Mouse (Mus musculus): ENCODE results near the gene Cav1.
A peak's percentile ranks its signal among the peaks of the same experiment; 100 is the strongest.

Gene Cav1

DNA sequence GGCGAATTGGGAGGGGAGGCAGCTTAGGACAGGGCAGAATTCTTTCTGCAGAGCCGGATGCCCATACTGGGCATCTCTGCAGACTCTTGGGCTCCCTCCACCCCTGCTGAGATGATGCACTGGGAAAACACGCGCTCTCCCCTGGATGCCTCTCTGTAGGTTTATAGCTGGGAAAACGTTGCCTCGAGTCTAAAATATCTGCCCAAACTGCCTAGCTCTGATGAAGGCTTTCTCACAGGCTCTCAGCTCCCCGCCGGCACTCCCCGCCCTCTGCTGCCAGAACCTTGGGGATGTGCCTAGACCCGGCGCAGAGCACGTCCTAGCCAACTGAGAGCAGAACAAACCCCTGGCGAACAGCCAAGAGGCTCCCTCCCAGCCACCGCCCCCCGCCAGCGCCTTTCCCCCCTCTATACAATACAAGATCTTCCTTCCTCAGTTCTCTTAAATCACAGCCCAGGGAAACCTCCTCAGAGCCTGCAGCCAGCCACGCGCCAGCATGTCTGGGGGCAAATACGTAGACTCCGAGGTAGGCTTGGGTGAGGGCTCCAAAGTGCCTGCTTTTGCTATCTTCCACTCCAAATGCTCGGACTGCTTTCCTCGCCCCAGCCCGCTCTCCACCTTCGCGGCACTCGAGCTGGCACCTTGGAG is at the start of gene Cav1:
TSS of gene Cav1 (plus strand) at position 382 of the 648 bp plus-strand sequence.
- DNase-seq (ENCODE audit: low read depth): peak; percentile 87

DNA sequence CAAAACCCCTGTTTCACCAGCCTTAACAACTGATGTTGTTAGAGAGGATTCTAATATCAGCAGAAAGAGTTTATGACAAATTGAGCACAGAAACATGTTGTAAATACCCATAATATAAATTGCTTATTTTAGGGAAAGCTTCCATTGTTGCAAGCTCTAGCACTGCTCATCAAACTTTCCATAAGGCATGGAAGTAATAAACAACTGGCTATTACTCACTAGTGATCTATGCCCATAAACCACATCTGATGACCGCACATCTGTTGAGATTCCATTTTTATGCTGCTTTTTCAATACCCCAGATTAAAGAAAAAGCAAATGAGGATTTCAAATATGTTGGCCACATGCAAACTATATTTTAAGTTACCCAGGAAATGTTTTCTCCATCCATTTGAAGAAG is 48.0 kb upstream of the Cav1 start:
- DNase-seq (ENCODE audit: low read depth): no peak

DNA sequence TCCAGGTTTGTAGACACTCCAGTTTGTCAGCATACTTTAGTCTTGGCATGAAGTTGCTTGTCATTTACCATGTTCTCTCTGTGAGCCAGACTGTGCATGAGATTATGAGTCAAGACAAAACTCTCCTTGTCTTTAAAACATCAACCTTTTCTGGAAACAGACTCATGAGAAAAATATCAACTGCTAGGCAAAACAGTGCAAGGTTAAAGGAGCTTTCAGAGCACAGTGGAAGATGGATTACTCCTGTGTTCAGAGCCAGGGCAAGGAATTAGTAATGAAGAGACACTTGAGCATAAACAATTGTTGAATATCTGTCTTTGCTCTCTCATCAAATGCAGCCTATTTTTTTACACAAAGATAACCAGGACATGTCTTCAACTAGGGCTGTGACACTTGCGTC is 47.2 kb upstream of the Cav1 start:
- peak; percentile 69 for DNase-seq (ENCODE audit: low read depth)

DNA sequence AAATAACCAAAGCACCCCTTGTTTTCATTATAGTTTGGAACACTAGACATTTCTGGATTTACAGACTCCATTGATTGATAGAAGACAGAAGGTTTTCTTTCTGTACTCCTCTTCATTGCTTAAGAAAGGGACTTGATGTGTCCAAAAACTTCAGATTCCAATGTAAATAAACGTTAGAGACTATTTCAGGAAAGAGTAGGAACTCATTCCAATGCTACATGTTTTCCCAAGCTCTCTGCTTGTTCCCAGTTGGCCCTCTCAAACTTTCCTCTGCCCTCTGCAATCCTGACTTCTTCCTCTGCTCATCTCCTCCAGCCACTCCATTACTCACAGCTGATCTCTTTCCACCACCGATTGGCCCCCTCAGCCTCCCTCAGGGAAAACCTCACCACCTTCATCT is 43.3 kb upstream of the Cav1 start:
- DNase-seq (ENCODE audit: low read depth): no peak

DNA sequence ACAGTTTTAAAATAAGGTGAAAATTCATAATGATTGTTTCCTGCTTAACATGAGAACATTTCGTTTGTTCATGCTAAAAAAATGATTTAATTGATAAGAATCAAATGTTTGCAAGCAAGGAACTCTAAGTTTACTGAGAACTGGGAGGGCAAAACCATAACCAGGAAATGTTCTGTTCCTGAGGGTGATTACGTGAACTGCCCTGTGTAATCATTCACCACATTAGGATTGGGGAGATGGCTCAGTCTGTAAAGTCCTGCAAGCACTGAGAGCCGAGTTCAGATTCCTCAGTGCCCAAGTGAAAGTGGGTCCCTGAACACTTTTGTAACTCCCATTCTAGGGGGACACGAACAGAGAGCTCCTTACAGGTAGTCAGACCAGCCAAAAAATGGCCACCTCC is 41.1 kb upstream of the Cav1 start:
- DNase-seq (ENCODE audit: low read depth): no peak

DNA sequence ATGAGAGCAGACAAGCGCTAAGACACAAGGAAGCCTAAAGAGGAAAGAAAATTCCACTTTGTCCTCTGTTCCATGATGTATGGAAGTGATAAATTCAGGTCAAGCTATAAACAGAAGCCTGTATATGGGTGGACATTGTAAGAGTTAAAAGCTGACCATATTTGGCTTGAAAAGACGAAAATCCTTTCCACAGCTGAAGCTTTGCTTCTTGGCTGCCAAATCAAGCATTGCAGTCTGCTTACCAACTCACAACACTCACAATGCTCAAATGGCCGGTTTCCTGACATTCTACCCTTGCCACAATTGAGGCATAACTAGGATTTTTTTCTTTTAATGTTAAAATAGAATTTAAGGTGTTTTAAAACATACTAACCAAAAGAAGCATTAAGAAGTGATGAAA is 39.7 kb upstream of the Cav1 start:
- DNase-seq (ENCODE audit: low read depth): peak; percentile 28

DNA sequence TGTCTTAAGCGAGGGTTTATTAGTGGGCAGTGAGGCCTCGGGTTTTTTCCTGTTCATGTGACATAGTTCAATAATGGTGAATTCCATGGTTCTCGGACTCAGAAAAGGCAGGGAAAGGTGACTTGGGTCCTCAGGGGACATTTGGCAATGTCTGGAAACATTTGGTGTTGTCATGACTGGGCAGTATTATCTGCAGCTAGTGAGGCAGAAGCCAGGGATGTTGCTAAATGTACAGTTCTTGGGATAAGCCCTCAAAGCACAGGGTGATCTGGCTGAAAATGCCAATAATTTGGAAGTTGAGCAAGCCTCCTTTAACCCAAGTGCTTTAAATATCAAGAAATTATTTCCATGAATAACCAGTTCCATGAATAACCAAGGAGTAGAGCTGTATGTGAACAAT is 27.8 kb upstream of the Cav1 start:
- no peak for DNase-seq (ENCODE audit: low read depth)

DNA sequence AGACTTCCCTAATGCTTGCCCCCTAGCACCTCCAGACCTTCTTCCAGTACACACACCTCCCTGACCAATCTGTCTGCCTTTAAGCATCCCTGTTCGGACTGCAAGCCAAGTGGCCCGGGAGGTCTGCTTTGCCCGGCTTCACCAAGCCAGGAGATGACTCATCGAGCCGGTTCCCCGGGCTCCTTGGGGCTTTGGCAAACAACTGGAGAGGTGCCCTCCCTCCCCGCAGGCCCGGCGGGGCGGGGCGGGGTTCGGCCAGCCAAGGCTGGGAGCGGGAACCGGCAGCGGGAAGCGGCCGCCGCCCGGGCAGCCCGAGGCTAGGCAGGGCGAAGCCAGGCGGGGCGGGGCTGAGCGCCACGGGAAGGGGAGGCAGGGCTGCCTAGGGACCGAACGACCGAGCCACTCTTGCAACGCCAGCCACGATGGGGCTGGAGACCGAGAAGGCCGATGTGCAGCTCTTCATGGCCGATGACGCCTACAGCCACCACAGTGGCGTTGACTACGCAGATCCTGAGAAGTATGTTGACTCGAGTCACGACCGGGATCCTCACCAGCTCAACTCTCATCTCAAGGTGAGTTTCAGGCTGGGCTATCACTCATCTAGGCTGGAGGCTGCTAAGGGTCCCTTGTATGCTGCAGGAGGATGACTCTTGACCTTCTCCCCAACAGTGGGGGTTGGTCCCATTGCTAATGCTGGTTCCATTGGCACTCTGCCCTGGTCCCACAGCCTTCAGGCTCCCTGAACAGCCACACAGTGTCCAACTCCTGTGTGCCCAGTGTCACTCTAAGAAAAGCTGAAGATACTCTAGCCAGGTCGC is 25.0 kb upstream of the Cav1 start, which contains the start of gene Cav2:
TSS of gene Cav2 (plus strand) at position 247 of the 818 bp plus-strand sequence.
- DNase-seq (ENCODE audit: low read depth): peak; percentile 83

DNA sequence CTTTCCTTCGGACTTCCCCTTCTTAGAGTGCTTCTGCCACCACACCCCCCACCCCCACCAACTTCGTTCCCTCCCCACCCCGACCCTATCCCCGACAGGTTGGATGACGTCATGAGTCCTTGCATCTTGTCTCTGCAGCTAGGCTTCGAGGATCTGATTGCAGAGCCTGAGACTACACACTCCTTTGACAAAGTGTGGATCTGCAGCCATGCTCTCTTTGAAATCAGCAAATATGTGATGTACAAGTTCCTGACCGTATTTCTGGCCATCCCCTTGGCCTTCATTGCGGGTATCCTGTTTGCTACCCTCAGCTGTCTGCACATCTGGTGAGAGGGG is 24.4 kb upstream of the Cav1 start:
- no peak for DNase-seq (ENCODE audit: low read depth)

DNA sequence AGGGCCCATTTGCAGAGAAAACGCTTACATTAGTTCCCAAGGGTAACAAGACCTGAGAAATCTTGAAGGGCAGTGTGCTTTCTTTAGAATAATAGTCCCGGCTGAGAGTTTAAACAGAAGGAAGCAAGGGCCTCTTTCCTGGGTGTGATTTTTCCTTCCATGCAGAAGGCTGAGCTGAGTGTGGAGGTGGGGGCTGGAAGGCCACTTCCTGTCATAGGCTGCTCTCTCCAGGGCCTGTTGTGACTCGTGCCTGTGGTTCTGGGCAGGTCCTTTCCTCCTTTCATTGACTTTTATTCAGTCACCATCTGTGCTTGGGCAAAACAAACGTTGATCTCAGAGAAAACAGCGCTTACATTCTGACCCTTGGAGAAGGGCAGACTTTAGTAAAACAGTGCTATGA is 24.0 kb upstream of the Cav1 start:
- peak; percentile 31 for DNase-seq (ENCODE audit: low read depth)

DNA sequence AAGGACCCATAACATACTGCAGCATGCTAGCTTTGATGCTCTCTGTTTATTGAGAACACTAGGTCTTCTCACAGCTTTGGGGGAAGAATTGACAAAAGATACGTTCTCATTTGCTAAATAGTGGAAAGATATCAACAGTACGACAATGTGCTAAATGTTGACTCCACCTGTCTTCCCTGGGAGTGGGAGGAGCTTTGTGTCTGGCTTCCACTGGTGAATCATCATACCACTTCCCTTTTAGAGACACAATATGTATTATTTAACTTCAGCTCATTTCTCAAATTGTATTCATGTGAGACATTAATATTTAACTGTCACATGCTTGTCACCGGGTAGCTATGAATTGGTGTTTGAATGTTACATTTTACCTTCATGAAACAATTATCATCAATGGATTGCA is 22.3 kb upstream of the Cav1 start:
- no peak for DNase-seq (ENCODE audit: low read depth)

DNA sequence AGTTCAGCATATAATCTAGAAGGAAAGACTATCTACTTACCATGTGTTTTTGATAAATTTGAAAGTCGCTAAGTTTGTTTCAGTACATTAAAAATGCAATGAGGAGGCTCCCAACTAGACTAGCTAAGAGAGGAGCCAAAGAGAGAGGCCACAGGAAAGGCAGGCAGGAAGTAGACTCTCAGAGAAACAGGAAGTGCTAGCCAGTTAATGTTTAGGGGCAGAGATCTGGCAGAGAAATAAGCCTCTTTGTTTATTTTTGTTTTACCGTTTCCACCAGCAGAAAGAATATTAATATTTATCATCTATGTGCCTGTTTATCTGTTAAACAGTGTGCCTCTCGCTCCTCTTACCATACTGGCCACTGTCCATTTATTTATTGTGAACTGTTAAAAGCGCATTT is 19.8 kb upstream of the Cav1 start:
- no peak for DNase-seq (ENCODE audit: low read depth)

DNA sequence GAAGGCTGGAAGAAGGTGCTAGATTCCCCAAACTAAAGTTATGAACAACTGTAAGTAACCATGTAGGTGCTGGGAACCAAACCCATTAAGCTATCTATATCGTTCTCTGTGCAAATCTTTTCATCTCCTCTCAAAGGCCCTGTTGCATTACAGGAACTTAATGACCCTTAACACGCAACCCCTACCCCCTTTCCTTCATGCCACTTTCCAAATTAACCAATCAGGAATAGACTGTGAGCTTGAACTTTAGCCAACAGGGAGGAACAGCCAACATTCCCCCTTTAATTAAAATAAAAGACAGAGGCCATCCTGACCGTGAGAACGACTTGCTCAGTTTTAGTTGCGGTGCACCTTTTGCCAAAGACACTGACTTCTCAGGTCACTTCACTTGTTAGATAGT is 11.0 kb upstream of the Cav1 start:
- DNase-seq (ENCODE audit: low read depth): no peak

DNA sequence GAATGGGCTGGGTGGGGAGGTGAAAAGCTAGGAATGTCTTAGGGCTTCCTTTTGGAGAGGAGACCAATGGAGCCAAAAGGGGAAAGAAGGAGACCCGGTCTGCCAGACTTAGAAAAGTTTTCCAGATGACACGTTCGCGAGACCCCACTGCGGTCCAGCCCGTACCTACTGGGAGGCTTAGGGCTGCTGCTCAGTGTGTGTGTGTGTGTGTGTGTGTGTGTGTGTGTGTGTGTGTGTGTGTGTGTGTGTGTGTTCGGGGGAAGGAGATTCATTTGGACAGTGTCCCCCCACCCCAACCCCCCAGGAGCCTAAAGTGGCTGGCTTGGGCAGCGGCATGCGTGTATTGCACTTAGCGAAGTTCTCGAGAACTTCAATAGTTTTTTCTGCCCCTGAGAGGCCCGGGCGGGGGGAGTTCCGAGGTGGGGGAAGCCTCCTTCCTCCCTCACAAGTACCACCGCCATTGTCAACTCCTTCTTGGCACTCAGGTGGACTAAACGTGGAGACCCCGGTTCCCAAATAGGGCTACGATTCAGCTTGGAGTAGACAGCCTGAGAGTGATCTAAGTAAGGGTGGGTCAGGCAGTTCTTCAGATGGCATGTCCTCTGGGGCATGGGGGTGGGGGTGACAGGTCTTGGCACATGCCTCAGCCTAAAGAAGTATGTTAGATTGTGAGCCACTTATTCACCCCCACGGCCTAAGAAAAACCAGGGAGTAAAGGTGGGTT is 629 bp downstream of the Cav1 start:
- DNase-seq (ENCODE audit: low read depth): no peak

DNA sequence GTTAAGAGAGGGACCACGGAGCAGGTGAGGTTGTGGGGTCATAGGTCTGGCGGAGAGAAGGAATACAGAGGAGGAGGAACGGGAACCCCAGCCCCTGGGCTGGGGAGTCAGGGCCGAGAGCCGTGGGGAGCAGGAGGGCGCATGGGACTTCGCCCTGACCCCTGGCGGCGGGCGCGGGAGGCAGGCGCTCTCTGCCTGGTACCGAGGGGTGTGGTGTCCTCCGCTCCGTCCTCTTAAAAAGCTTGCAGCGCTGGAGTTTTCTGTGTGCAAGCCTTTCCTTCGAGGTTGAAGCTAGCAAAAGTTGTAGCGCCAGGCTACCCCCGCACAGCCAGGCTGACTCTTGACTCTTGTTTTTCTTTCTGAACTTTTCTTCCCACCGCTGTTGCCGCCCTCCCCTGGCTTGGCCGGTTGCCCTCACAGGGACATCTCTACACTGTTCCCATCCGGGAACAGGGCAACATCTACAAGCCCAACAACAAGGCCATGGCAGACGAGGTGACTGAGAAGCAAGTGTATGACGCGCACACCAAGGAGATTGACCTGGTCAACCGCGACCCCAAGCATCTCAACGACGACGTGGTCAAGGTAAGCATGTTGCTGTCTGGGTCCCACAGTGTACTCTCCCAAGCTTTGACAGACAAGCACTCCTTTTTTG is 1.5 kb downstream of the Cav1 start:
- no peak for DNase-seq (ENCODE audit: low read depth)

DNA sequence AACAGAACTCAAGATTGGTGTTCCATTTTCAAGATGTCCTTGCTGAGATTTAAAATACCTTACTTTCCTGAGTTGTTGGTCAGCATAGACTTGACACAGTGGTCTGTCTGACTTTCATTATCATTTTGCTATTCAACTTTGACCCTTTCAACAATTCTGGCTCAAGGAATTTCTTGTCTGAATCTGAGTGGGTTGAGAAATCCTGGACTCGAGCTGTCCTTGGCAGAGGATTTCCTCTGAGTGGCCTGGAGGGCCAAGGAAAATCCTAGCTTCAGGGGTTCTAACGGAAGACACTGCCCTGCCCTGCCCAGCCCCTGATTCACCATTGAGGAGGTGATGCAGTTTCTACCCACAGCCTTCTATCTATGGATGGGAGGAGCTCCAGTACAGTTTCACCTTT is 2.5 kb downstream of the Cav1 start:
- no peak for DNase-seq (ENCODE audit: low read depth)

DNA sequence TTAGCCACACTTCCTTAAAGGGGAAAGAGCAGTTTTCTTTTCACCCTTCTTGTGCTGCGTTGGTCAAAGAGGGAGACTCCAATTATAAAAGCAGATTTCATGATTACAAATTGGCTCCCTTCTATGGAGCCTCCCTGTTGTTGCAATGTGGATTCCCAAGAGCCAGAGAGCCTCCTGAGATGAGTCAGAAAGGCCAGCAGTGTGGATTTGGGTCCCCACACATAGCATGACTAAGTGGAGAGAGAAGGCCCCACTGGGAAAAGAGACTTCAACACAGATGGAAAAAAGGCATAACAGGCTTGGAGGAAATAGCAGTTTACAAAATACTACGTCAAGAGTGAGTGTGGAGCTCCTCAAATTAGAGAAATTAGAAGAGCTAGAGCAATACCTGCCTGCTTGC is 3.1 kb downstream of the Cav1 start:
- DNase-seq (ENCODE audit: low read depth): no peak

DNA sequence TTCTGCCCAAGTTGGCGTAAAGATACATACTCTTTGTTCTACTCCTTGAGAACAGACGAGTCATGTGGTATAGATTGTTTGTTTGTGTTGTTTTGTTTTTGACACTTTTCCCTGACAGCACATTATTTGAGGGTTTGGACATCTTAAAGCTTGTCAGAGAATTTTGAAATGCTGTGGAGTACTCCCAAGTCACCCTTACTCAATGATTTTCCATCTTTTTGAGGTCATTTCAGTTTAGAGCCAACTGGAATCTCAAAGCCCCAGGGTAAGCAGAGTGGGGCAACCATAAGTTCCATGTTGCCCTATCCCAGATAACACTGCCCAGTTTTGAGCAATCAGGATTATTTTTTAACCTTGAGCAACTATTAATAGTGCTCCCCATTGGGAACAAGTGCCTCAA is 8.1 kb downstream of the Cav1 start:
- no peak for DNase-seq (ENCODE audit: low read depth)

DNA sequence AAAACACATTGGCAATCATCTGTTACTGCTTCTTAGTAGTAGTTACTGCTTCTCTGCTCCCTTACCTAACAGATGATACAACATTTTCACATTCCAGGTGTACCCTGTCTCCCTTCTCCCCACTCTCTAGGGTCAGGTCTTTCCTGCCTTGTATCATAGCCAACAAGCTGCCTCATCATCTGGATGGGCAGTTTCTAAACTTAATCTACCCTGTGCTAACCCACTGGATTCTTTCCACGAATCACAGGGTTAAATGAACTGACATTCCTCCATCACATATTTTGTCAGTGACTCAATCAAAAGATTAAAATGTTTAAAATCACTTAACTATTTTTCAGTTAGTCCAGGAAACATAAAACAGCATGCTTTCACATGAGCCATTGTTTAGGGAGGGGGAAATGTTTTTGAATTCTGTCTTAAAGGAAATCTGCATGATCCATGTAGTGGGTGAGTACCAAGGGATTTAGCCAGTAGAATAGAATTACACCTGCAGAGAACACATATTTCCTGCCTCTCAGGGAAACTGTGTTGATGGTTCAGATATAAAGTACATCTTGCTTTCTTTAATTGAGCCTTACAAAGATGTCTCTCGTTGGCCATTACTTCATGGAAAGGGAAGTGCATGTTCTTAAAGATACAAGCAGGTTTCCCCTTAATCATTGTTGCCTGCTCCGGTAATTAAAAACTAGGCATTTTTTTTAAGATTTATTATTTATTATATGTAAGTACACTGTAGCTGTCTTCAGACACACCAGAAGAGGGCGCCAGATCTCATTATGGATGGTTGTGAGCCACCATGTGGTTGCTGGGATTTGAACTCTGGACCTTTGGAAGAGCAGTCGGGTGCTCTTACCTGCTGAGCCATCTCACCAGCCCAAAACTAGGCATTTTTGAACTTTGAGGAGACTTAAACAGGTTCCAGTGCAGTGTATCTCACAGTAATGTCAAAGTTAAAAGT is 8.8 kb downstream of the Cav1 start:
- no peak for DNase-seq (ENCODE audit: low read depth)

DNA sequence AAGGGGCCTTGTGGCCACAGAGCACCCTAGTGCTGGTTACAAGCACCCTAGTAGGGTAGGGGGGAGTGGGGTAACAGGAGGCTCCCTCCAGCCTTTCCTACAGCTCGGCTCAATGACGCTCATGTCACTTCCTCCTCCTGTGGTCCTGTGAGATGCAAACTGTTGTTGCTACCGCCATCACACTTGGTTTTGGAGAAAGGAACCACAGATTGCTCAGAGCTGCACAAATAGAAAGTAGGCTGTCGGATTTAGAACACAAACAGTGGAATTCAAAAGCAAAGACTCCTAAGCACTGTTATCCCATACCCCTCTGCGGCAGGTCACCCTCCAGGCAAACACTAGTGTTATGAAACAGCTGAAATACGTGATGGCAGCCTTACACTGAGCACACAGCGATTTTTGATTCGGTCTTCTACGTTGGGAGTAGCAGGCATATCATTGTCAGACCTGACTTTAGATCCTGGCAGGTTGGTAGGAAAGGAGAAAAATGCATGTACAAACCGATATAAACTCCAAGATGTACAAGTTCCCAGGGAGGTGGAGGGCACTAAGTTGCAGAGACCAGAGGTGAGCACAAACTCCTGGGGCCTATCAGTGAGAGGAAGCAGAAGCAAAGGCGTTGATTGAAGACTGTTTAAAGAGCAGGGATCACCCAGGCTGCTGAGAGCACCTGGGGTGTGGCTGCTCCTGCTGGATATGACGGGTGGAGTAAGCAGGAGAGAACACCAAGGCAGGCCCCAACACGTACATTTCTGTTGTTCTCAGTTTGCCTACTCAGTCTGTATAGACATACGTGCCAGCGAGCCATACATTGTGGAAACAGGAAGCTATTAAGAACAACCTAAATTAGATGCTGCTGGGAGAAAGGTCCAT is 10.4 kb downstream of the Cav1 start:
- DNase-seq (ENCODE audit: low read depth): no peak

DNA sequence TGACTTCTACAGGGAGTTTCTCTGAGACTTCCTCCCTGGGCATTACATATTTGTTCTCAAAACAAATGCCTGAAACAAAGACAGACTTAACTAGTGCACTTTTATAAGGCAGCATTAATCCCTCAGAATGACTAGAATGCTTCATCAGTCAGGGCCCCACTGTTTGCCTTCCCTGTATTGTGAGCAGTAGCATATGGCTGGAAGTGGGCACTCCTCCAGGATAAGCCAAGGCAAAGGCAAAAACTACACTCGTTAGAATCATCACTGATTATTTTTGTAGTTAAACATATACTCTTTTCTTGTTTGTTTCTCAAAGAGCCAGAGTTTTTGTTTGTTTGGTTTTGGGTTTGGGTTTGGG is 11.0 kb downstream of the Cav1 start:
- DNase-seq (ENCODE audit: low read depth): no peak
